In genomic region chr19:12002125-12002524, GRCm38 (mm10) we compare ENCODE assay signal across 8 mouse cellular contexts. TPM values are rescaled to one million over a fixed set of nuclear protein-coding genes. Genes with fewer than 3 reads are reported as not detected.
DNase-seq lines count a peak whose midpoint lies in the region; ATAC-seq lines count a peak whose summit lies in the region.

No protein-coding gene starts in this region.

- H3K4me1 ChIP-seq in hindbrain, embryonic 13.5 days (replicated peaks): peaks cover 16% of the 10 kb centered on the region
- H3K4me1 ChIP-seq in megakaryocyte, embryonic 14.5 days: peaks cover 45% of the 10 kb centered on the region

- peak; percentile 52 for DNase-seq in cerebellum, adult 11 months
- peak; percentile 60 for DNase-seq in cerebellum, adult 8-10 months
- peak; percentile 70 to 74 for DNase-seq in frontal cortex, postnatal 36 days (ENCODE audit: low spot score in 2 of 2)
- DNase-seq in left cerebral cortex, adult 18-20 months (ENCODE audit: low spot score in 2 of 2): peak; percentile 60 to 62
- peak; percentile 31 for DNase-seq in right cerebral cortex, postnatal 25 days

- no peak overlapping the region for H3K9ac ChIP-seq in hindbrain, embryonic 13.5 days

- no peaks in the 10 kb centered on the region for H3K27me3 ChIP-seq in hindbrain, embryonic 13.5 days
- H3K27me3 ChIP-seq in megakaryocyte, embryonic 14.5 days (replicated peaks): peaks cover 8% of the 10 kb centered on the region

- no peak overlapping the region for H3K27ac ChIP-seq in hindbrain, embryonic 13.5 days

- no peak for ATAC-seq in cerebellum, adult (ENCODE audit: insufficient number of reproducible peaks, low FRiP score, low TSS enrichment)
- no peak for ATAC-seq in hindbrain, embryonic 13.5 days (ENCODE audit: low FRiP score)

- H3K4me3 ChIP-seq in hindbrain, embryonic 13.5 days: peak overlapping the region; percentile 6
- H3K4me3 ChIP-seq in megakaryocyte, embryonic 14.5 days (replicated peaks): peak overlapping the region; percentile 70

- no peaks in the 10 kb centered on the region for H3K36me3 ChIP-seq in hindbrain, embryonic 13.5 days
- H3K36me3 ChIP-seq in megakaryocyte, embryonic 14.5 days (replicated peaks; ENCODE audit: low read length): no peaks in the 10 kb centered on the region

- peak overlapping the region; percentile 35 for H3K4me2 ChIP-seq in hindbrain, embryonic 13.5 days

- no peaks in the 10 kb centered on the region for H3K9me3 ChIP-seq in hindbrain, embryonic 13.5 days
- no peaks in the 10 kb centered on the region for H3K9me3 ChIP-seq in megakaryocyte, embryonic 14.5 days

- WGBS in hindbrain, embryonic 13.5 days: 3% methylated on average over 11 of the region's 11 CpGs

RNA-seq across cellular contexts. Expression of gene Osbp, which starts 36.4 kb away (rescaled TPM):
- polyA plus RNA-seq in hindbrain, embryonic 13.5 days (2015; fragmentation: Nextera tagmentation; extraction: Ambion mirVana): 3.9 and 4.3 TPM in 2 replicates
- 10 to 100 TPM; 55.9 to 58.2 TPM for total RNA-seq in left cerebral cortex, adult 18-20 months (2021)
- 0.73 and 3.0 TPM in 2 replicates for polyA plus RNA-seq in megakaryocyte, embryonic 14.5 days (2012; ENCODE audit: insufficient read depth, low replicate concordance)

RNA-seq across cellular contexts. Expression of gene Olfr1423, which starts 39.0 kb away (rescaled TPM):
- polyA plus RNA-seq in hindbrain, embryonic 13.5 days (2015; fragmentation: Nextera tagmentation; extraction: Ambion mirVana): not detected in 2 replicates
- total RNA-seq in left cerebral cortex, adult 18-20 months (2021): not detected
- polyA plus RNA-seq in megakaryocyte, embryonic 14.5 days (2012; ENCODE audit: insufficient read depth, low replicate concordance): not detected in 2 replicates
